Mouse (Mus musculus) E14TG2a.4 (cell line): ENCODE data around the gene Armc3.
A peak's percentile ranks its signal among the peaks of the same experiment; 100 is the strongest.

ENCODE experiments used
- H3K27me3 ChIP-seq: 2 replicates; pipeline ENCODE4 v1.6.1; 2014; ENCODE audit warnings: low read length, control low read depth; ENCODE audit not compliant: insufficient read depth
- H3K36me3 ChIP-seq: 2 replicates; pipeline ENCODE4 v1.6.1; 2014; ENCODE audit warnings: low read length, control low read depth; ENCODE audit not compliant: insufficient read depth
- H3K4me1 ChIP-seq: replicated peaks from 2 replicates; pipeline ENCODE4 v1.6.1; 2014; ENCODE audit warnings: low read depth, low read length, control low read depth
- H3K4me3 ChIP-seq: replicated peaks from 2 replicates; pipeline ENCODE4 v1.5.1; 2014; ENCODE audit warnings: mild to moderate bottlenecking, low read length
- H3K9me3 ChIP-seq: 2 replicates; pipeline ENCODE4 v1.6.1; 2014; ENCODE audit warnings: low read length, control low read depth
- CTCF ChIP-seq: conservative IDR thresholded peaks from 2 replicates; pipeline ENCODE4 v1.5.1; 2014; ENCODE audit warnings: low read length
- NANOG ChIP-seq: IDR thresholded peaks from 2 replicates; pipeline ENCODE4 v1.6.1; 2014; ENCODE audit warnings: borderline replicate concordance, low read length, mixed read lengths
- POU5F1 ChIP-seq: IDR thresholded peaks from 2 replicates; pipeline ENCODE4 v1.6.1; 2014; ENCODE audit warnings: low read length, borderline replicate concordance

Gene Armc3

GRCm38 (mm10) chr2:19198452-19199365, at the start of gene Armc3:
Gene Armc3, plus strand, starts transcription at chr2:19199302.
- Histone ChIP-seq H3K4me3 (peak within 1 kb of the TSS; percentile 71), H3K36me3 (no peaks in the 10 kb centered on the region), H3K4me1 (peaks cover 13% of the 10 kb centered on the region), H3K27me3 (0 out of 2 replicates have a peak, but pooled peaks cover 4% of the 10 kb centered on the region), H3K9me3 (peaks cover 12% of the 10 kb centered on the region)
- no peak for TF ChIP-seq NANOG
- no peak for TF ChIP-seq CTCF
- no peak for TF ChIP-seq POU5F1

GRCm38 (mm10) chr2:19152687-19153086, 46.4 kb upstream of the Armc3 start:
- Histone ChIP-seq H3K27me3 (peaks cover 5% of the 10 kb centered on the region; the same call in 1 of the 2 replicates), H3K4me1 (no peaks in the 10 kb centered on the region), H3K36me3 (no peaks in the 10 kb centered on the region), H3K9me3 (no peaks in the 10 kb centered on the region), H3K4me3 (no peak overlapping the region)
- no peak for TF ChIP-seq POU5F1
- TF ChIP-seq CTCF = no peak
- no peak for TF ChIP-seq NANOG

- Histone ChIP-seq H3K36me3 (no peaks in the 10 kb centered on the region), H3K4me1 (peaks cover 16% of the 10 kb centered on the region), H3K27me3 (peaks cover 2% of the 10 kb centered on the region; the same call in 1 of the 2 replicates), H3K4me3 (no peak overlapping the region), H3K9me3 (no peaks in the 10 kb centered on the region)
- TF ChIP-seq CTCF (peak; percentile 37), POU5F1 (no peak)
Observed at GRCm38 (mm10) chr2:19156176-19156575, 42.9 kb upstream of the Armc3 start.

GRCm38 (mm10) chr2:19159539-19159938, 39.6 kb upstream of the Armc3 start:
- TF ChIP-seq CTCF = no peak
- no peak for TF ChIP-seq NANOG
- TF ChIP-seq POU5F1 = no peak
- no peak overlapping the region for H3K4me3 ChIP-seq
- no peaks in the 10 kb centered on the region for H3K36me3 ChIP-seq
- H3K9me3 ChIP-seq = no peaks in the 10 kb centered on the region
- H3K27me3 ChIP-seq = no peaks in the 10 kb centered on the region
- H3K4me1 ChIP-seq = peaks cover 32% of the 10 kb centered on the region

- H3K4me1 ChIP-seq = peaks cover 32% of the 10 kb centered on the region
- H3K9me3 ChIP-seq = no peaks in the 10 kb centered on the region
- H3K4me3 ChIP-seq = no peak overlapping the region
- H3K27me3 ChIP-seq = no peaks in the 10 kb centered on the region
- H3K36me3 ChIP-seq = no peaks in the 10 kb centered on the region
- TF ChIP-seq NANOG = peak; percentile 41; the same call in 1 of the 2 replicates
- no peak for TF ChIP-seq CTCF
Observed at GRCm38 (mm10) chr2:19160368-19161114, 38.6 kb upstream of the Armc3 start.

GRCm38 (mm10) chr2:19164234-19164633, 34.9 kb upstream of the Armc3 start:
- H3K36me3 ChIP-seq = no peaks in the 10 kb centered on the region
- H3K27me3 ChIP-seq = no peaks in the 10 kb centered on the region
- TF ChIP-seq NANOG (no peak), CTCF (no peak), POU5F1 (no peak)
- H3K4me3 ChIP-seq = no peak overlapping the region
- H3K9me3 ChIP-seq = no peaks in the 10 kb centered on the region
- peaks cover 32% of the 10 kb centered on the region for H3K4me1 ChIP-seq

GRCm38 (mm10) chr2:19176827-19177236, 22.3 kb upstream of the Armc3 start:
- TF ChIP-seq CTCF (no peak), POU5F1 (no peak), NANOG (no peak)
- Histone ChIP-seq H3K4me1 (no peaks in the 10 kb centered on the region), H3K9me3 (peaks cover 5% of the 10 kb centered on the region; the same call in 1 of the 2 replicates), H3K36me3 (no peaks in the 10 kb centered on the region), H3K27me3 (no peaks in the 10 kb centered on the region), H3K4me3 (no peak overlapping the region)

GRCm38 (mm10) chr2:19199366-19199853, 308 bp downstream of the Armc3 start:
- peaks cover 13% of the 10 kb centered on the region for H3K4me1 ChIP-seq
- TF ChIP-seq NANOG (no peak), CTCF (no peak), POU5F1 (no peak)
- H3K27me3 ChIP-seq = 0 out of 2 replicates have a peak, but pooled peaks cover 4% of the 10 kb centered on the region
- H3K36me3 ChIP-seq = no peaks in the 10 kb centered on the region
- peaks cover 19% of the 10 kb centered on the region for H3K9me3 ChIP-seq
- peak overlapping the region; percentile 71 for H3K4me3 ChIP-seq
